Mouse (Mus musculus): ENCODE measurements around the gene Sept9.

DNA sequence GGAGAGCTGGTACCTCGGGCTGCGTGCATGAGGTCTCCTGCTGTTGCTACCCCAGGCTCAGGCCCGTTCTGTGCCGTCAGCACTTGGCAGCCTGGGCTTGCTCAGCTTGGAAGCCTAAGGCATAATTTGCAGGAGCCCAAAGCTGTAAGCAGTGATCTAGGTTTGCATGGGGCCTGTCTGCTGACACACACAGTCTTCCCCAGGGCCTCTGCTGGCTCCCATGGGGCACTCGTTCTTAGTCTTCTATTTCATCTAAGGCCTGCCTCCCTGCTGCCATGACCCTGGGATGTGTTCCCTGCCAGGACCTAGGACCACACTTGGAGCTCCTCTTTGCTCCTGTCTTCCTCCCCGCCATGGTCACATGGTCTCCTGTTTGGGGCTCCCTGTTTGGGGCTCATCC lies 21.7 kb downstream of the Sept9 start:
- no peak for TF ChIP-seq POLR2A (IDR thresholded peaks at IDR 0.05; ENCODE audit: insufficient read length, low read depth)
- TF ChIP-seq SRF (IDR thresholded peaks at IDR 0.05; ENCODE audit: control insufficient read depth, insufficient read length, low read depth), result no peak
- no peak for TF ChIP-seq POLR2AphosphoS2 (IDR thresholded peaks at IDR 0.05; ENCODE audit: insufficient read length, low read depth)
- TF ChIP-seq USF1 (IDR thresholded peaks at IDR 0.05; ENCODE audit: low read depth), result no peak
- TF ChIP-seq CEBPB (IDR thresholded peaks at IDR 0.05; ENCODE audit: insufficient read depth, poor library complexity, severe bottlenecking), result no peak
- TF ChIP-seq MAX (IDR thresholded peaks at IDR 0.05; ENCODE audit: low read depth), result no peak
- TF ChIP-seq E2F4 (IDR thresholded peaks at IDR 0.05; ENCODE audit: insufficient read depth), result no peak
- TF ChIP-seq MYOD1 (IDR thresholded peaks at IDR 0.05; ENCODE audit: control insufficient read depth in 1 of 3, insufficient read length in 2 of 3, low read depth in 2 of 3), result no peak
- no peak for TF ChIP-seq REST (IDR thresholded peaks at IDR 0.05; ENCODE audit: insufficient read depth, insufficient read length)
- no peak for TF ChIP-seq MYOG (IDR thresholded peaks at IDR 0.05; ENCODE audit: control insufficient read depth in 1 of 3, insufficient read depth in 1 of 3, insufficient read length in 2 of 3, low read depth in 2 of 3)
